Mouse (Mus musculus): ENCODE data around the gene Plet1. TPM values are rescaled to one million over a fixed set of nuclear protein-coding genes. Genes with fewer than 3 reads are reported as not detected.

The Plet1 gene
- total and polyA plus RNA-seq, 3 experiments: 0.08 to 0.19 TPM; not detected in 1

DNA sequence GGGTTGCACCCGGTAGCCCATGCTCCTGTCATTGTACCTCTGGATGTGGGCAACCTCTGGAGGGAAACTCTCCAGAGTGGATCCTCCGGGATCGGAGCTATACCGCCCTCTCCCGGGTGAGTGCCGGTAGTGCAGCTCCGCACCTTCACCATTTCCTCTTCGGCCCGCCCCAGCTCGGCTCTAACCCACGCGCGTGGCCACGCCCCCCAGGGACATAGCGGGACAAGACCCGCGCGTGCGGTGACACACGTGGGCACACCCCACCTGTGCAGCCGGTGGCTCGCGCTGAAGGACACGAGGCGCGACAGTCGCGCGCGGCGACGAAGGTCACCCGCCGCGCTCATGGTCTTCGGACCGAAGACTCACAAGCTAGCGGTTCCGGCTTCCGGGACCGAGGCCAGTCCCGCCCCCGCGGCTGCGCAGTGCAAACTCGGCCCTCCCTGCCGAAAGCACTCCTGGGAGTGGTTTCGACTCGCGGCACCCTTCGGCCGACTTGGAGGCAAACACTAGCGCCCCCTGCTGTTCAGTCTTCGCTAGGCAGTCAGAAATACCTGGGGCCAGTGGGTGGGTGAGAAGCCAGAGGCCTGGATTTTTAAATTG, 34.1 kb downstream of the Plet1 start, which contains the start of gene Pts:
Pts (minus strand) TSS at position 432 of the 600 bp plus-strand sequence.
- Histone ChIP-seq H3K36me3 (replicated peaks in 1 of 2; ENCODE audit: control insufficient read depth in 1 of 2, insufficient read depth in 1 of 2, low read length in 1 of 2) (peaks cover 14 to 28% of the 10 kb centered on the region in 2 experiments), H3K79me2 (replicated peaks; ENCODE audit: control insufficient read depth, extremely low read depth, insufficient read depth, poor library complexity, severe bottlenecking) (no peaks in the 10 kb centered on the region), H3K9me3 (replicated peaks; ENCODE audit: low read length) (no peaks in the 10 kb centered on the region), H3K9ac (ENCODE audit: insufficient read depth, low read depth) (peak within 1 kb of the TSS; percentile 85), H3K27me3 (replicated peaks) (no peaks in the 10 kb centered on the region), H3K27ac (ENCODE audit: insufficient read depth, low read depth) (peak within 1 kb of the TSS; percentile 77), H3K4me3 (replicated peaks in 1 of 3; ENCODE audit: low read depth in 2 of 3, low read length in 2 of 3, poor library complexity in 1 of 3) (peak within 1 kb of the TSS; percentile 54 to 97 (median 80)), H3K4me1 (ENCODE audit: control insufficient read depth in 1 of 2, insufficient read depth in 2 of 2) (peaks cover 15 to 57% of the 10 kb centered on the region in 2 experiments), H3K4me2 (ENCODE audit: insufficient read depth, low read depth, poor library complexity, severe bottlenecking) (peak within 1 kb of the TSS; percentile 66)
- dilution Hi-C loops (cut with MboI; ENCODE audit: extremely low pct_ligation_motif_present, extremely low pct_unique_long_range_greater_than_20kb, low sequenced_read_pairs) (no loop called here), in situ Hi-C loops (cut with MboI; ENCODE audit: low pct_ligation_motif_present, low pct_unique_long_range_greater_than_20kb, low sequenced_read_pairs) (loop anchor here (5.0 to 25.0 kb wide), 3 partner anchors 61 to 991 kb away; no protein-coding TSS in a partner anchor)
- TF ChIP-seq EP300 (IDR thresholded peaks at IDR 0.05; ENCODE audit: low read length) (no peak), ZKSCAN1 (IDR thresholded peaks at IDR 0.05; ENCODE audit: borderline replicate concordance, low read depth, low read length) (no peak), USF2 (conservative IDR thresholded peaks at IDR 0.05; ENCODE audit: low read depth, low read length) (no peak), E2F4 (IDR thresholded peaks at IDR 0.05; ENCODE audit: insufficient replicate concordance, low read depth, low read length) (no peak), MAZ (IDR thresholded peaks at IDR 0.05; ENCODE audit: low read depth, low read length) (peak; percentile 48; the same call in 1 of the 2 replicates), CTCF (conservative IDR thresholded peaks at IDR 0.05 in 1 of 2, IDR thresholded peaks at IDR 0.05 in 1 of 2; ENCODE audit: low read depth in 2 of 2, low read length in 2 of 2) (peak; percentile 62 to 92; a peak in 3 of 4 replicates), TBP (conservative IDR thresholded peaks at IDR 0.05; ENCODE audit: low read depth, low read length) (0 out of 2 replicates have a peak, but pooled peaks have one; percentile 58), SIN3A (IDR thresholded peaks at IDR 0.05; ENCODE audit: low read length) (peak; percentile 13; the same call in 1 of the 2 replicates), JUN (IDR thresholded peaks at IDR 0.05; ENCODE audit: insufficient read depth, low read depth, low read length) (no peak), ZC3H11A (IDR thresholded peaks at IDR 0.05; ENCODE audit: low read depth, low read length) (no peak; the same call in 1 of the 2 replicates), IRF4 (IDR thresholded peaks at IDR 0.05; ENCODE audit: low read depth, low read length) (no peak), MYC (IDR thresholded peaks at IDR 0.05; ENCODE audit: low read depth, low read length) (peak; percentile 60), USF1 (IDR thresholded peaks at IDR 0.05; ENCODE audit: low read depth, low read length) (no peak; the same call in 1 of the 2 replicates), NRF1 (IDR thresholded peaks at IDR 0.05; ENCODE audit: low read depth, low read length) (peak; percentile 98), MEF2A (IDR thresholded peaks at IDR 0.05; ENCODE audit: borderline replicate concordance, low read depth, low read length) (no peak), RCOR1 (conservative IDR thresholded peaks at IDR 0.05; ENCODE audit: low read depth, low read length) (no peak), RAD21 (IDR thresholded peaks at IDR 0.05; ENCODE audit: low read depth, low read length) (peak; percentile 72), BHLHE40 (IDR thresholded peaks at IDR 0.05; ENCODE audit: low read depth, low read length) (peak; percentile 40), MAX (IDR thresholded peaks at IDR 0.05; ENCODE audit: low read length) (peak; percentile 77), TCF12 (IDR thresholded peaks at IDR 0.05; ENCODE audit: low read depth, low read length) (0 out of 2 replicates have a peak, but pooled peaks have one; percentile 33), GABPA (IDR thresholded peaks at IDR 0.05; ENCODE audit: insufficient replicate concordance, low read depth, low read length) (no peak), PAX5 (IDR thresholded peaks at IDR 0.05; ENCODE audit: low read length) (no peak), ETS1 (conservative IDR thresholded peaks at IDR 0.05; ENCODE audit: low read depth, low read length) (no peak), NELFE (IDR thresholded peaks at IDR 0.05; ENCODE audit: low read depth, low read length) (peak; percentile 97), ZMIZ1 (IDR thresholded peaks at IDR 0.05; ENCODE audit: low read depth, low read length) (peak; percentile 75; the same call in 1 of the 2 replicates), ELF1 (IDR thresholded peaks at IDR 0.05; ENCODE audit: low read depth, low read length) (peak; percentile 99), CHD2 (IDR thresholded peaks at IDR 0.05; ENCODE audit: low read length) (no peak), SMC3 (IDR thresholded peaks at IDR 0.05; ENCODE audit: low read depth, low read length) (peak; percentile 86), KAT2A (IDR thresholded peaks at IDR 0.05; ENCODE audit: insufficient replicate concordance, low read length) (no peak; the same call in 1 of the 2 replicates), MXI1 (IDR thresholded peaks at IDR 0.05; ENCODE audit: low read depth, low read length) (peak; percentile 86), CHD1 (IDR thresholded peaks at IDR 0.05; ENCODE audit: low read depth, low read length) (no peak), POLR2AphosphoS2 (IDR thresholded peaks at IDR 0.05; ENCODE audit: low read depth, low read length) (peak; percentile 77; the same call in 1 of the 2 replicates), JUND (conservative IDR thresholded peaks at IDR 0.05; ENCODE audit: low read depth, low read length) (no peak; the same call in 1 of the 2 replicates), UBTF (IDR thresholded peaks at IDR 0.05; ENCODE audit: low read depth, low read length) (no peak), POLR2A (IDR thresholded peaks at IDR 0.05; ENCODE audit: low read depth, low read length) (peak; percentile 97), MAFK (IDR thresholded peaks at IDR 0.05; ENCODE audit: insufficient replicate concordance, low read length) (0 out of 2 replicates have a peak, but pooled peaks have one; percentile 23), ZNF384 (IDR thresholded peaks at IDR 0.05; ENCODE audit: low read depth, low read length) (no peak), HCFC1 (IDR thresholded peaks at IDR 0.05; ENCODE audit: low read depth, low read length) (peak; percentile 81)
- DNase-seq (ENCODE audit: extremely low read depth): peak; percentile 97

Data from CH12.LX (cell line).